Mouse (Mus musculus) gastrocnemius, postnatal 4 days (tissue): Measurements from ENCODE around the gene Zfp597. TPM values are rescaled to one million over a fixed set of nuclear protein-coding genes. Genes with fewer than 3 reads are reported as not detected.
"Not testable (repeated sequence)": the region's sequence is repeated elsewhere in the genome, so short reads cannot be mapped to it uniquely, and the experiment has no call there.

Source experiments
- DNase-seq, 2 experiments: peaks; one replicate each; pipeline ENCODE4 v3.0.0; 2021 to 2022; ENCODE audit warnings: low spot score in 2 of 2, mixed read lengths in 2 of 2
- total RNA-seq, 2 experiments: library from RNA; stranded (reverse); gene quantifications; 2 replicates each; pipeline ENCODE4 v1.2.3; 2021

Gene Zfp597
- total RNA-seq, 2 experiments from 2014 or later, result 10.6 to 11.9 TPM

DNA sequence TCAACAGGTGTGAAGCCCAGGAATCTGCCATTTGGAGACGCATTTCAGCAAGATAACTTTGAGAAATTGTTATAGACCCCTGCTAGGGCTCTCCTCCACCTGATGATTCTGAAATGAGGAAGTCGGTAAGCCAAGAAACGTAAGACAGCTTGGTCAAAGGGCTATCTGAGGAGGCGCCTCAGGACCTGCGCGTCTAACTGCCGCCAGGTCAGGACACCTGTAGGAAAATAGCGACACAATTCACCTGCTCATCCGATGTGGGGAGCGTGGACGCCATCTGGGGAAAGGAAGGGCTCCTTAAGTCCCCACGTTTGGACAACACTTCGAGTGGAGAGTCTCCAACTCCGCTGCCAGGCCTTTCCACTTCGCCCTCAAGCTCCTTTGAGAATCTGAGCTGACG is 12.5 kb downstream of the Zfp597 start:
- DNase-seq, result no peak

DNA sequence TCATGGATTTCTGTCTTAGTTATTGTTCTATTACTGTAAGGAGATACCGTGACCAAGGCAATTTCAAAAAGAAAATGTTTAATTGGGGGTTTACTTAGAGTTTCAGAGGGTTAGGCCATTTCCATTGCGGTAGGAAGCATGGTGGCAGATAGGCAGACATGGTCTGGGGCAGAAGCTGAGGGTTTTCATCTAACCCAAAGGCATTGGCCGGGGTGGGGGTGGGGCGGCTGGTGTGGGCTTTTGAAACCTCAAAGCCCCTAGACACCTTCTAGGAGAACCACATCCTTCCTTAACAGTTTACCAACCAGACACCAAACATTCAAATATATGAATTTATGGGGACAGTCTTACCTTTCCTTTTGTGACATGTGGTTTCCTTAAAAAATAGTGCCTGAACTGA is 25.1 kb downstream of the Zfp597 start:
- no peak for DNase-seq

DNA sequence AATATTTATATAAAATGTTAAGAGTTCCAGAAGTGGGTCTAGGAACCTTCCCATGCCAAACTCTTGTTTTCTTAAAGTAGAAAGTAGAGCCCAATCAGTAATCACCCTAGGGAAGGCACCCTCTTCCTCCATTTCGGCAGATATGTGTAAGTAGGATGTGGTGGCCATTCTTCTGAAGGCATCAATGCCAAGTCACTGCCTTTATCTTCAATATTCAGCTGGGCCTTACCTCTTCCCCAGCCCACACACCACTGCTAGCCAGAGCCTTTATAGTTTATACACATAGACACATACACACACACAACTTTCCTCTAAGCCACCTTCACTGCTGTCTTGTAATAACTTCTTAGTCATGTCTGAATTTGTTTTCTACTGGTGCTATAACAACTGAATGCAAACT is 28.6 kb downstream of the Zfp597 start:
- DNase-seq, result no peak

DNA sequence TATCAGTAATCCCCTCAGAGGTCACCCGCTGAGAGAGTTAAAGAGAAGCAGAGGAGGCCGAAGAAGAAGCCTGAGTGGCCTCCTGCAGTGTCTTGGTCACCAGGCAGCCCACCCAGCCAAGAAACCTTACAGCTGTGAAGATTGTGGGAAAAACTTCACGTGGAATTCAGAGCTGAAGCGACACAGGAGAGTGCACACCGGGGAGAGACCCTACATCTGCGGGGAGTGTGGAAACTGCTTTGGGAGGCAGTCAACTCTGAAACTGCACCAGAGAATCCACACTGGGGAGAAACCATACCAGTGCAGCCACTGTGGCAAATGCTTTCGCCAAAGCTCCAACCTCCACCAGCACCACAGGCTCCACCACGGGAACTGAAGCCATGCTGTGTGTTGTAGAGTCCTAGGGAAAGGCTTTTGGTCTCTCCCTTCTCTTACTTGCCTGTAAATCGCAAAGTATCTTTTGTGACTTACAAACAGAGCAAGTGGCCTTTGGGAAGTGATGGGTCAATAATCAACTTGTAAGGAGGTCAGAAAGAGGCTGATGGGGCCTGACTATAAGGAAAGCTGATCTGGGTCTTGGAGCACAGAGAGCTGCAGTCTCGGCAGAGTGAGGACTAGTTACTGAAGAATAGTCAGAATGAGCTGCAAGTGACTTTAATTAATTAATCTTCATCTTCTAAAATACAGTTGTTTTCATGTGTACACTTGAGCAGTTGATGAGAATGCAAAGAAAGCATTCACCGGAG is 29.8 kb downstream of the Zfp597 start:
- no peak for DNase-seq

DNA sequence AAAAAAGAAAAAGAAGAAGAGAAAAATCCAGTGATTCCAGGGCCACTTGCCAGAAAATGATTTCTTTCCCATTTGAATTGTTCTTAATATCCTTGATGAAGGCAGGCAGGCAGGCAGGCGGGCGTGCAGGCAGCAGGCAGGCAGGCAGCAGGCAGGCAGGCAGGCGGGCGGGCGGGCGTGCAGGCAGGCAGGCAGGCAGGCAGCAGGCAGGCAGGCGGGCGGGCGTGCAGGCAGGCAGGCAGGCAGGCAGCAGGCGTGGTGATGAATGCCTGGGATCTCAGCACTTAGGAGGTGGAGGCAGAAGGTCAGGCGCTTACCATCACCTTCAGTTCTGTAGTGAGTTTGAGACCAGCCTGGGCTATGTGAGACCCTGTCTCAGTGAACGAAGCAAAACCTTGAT is 31.8 kb downstream of the Zfp597 start:
- no peak for DNase-seq

DNA sequence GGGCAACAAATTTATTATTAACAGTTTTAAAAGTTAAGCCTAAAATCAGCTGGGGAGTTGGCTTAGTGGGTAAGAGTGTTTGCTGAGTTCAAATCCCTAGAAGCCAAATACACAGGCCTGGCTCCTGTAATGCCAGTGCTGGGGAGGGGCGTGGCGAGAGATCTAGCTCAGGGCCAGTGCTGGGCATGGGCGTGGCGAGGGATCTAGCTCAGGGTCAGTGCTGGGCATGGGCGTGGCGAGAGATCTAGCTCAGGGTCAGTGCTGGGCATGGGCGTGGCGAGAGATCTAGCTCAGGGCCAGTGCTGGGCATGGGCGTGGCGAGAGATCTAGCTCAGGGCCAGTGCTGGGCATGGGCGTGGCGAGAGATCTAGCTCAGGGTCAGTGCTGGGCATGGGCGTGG is 33.1 kb downstream of the Zfp597 start:
- DNase-seq, result not testable (repeated sequence)

DNA sequence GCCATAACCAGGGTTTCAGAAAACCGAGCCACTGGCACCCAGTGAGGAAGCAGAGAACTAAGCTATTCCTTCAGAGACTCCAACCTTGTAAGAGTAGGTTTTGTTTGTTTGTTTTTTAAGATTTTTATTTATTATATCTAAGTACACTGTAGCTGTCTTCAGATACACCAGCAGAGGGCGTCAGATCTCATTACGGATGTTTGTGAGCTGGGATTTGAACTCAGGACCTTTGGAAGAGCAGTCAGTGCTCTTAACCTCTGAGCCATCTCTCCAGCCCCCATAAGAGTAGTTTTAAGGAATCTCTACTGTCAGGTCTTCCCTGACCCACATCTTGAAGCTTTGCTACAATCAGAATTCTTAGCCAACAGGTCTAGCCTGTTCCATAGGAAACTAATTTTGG is 35.9 kb downstream of the Zfp597 start:
- no peak for DNase-seq

DNA sequence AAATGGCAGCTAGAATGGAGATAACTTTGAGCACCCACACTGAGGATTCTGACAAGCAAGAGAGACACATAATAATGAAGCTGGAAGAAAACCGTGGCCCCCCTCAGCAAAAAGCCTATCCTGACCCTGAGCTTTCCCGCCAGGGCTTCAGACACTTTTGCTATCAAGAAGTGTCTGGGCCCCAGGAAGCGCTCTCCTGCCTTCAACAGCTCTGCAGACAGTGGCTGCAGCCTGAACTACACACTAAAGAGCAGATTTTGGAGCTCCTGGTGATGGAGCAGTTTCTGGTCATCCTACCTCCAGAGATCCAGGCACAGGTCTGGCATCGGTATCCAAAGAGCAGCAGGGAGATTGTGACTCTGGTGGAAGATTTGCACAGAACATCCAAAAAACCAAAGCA is 36.5 kb downstream of the Zfp597 start:
- DNase-seq, result no peak

DNA sequence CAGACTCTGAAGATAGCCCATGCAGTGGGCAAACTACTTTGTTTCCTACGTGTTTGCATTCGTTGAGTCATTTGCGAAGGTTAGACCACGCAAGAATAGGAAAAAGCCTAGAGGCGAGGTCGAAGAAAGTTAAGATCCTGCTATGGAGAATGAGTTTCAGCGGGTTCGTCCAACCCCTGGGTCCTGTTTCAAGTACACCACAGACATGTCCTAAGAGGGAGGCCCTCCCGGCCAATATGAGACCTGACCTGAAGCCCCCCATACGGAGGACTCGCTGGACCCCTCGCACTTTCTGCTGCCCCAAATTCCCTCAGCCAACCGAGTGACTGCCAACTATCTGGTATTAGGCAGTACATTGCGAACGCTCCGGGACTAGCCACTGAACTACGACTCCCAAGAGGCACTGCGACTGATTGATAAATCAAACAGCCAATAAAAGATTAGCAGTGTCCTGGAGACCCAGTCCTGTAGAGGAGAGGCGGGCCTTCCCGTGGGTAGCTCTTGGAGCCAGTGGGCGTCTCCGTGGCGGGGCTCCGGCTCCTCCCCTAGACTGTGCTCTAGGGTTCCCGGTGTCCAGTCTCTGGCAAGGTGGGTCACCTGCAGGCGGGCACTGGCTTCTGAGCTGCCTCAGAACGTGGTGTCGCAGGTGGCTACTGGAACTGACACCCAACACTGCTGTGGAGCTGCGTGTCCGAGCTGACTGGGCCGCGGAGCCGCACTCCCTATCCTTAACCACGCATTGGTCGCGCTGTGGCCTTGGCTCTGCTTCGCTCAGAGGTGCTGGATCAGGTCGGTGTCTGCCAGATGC is 37.4 kb downstream of the Zfp597 start, which contains the start of gene Zfp174:
TSS of gene Zfp174 (plus strand) at position 558 of the 808 bp plus-strand sequence.
- DNase-seq, result peak; percentile 80 to 90

DNA sequence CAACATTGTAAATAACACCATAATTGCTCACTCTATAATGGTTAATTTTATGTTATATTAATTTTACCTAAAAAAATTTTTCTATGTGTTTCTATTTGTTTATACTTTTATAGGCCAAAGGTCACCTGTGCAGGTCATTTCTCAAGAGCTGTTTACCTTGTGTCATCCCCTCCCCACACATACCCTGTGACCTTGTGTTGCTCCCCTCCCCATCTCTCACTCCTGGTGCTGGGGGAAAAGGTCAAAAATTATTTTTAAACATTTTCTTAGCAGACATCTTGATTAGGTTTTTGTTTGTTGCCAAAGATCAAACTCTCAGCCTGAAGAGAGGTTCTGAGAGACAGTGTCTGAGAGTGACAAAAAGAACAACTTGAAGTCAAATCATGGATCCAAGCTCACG is 40.6 kb downstream of the Zfp597 start:
- no peak for DNase-seq

DNA sequence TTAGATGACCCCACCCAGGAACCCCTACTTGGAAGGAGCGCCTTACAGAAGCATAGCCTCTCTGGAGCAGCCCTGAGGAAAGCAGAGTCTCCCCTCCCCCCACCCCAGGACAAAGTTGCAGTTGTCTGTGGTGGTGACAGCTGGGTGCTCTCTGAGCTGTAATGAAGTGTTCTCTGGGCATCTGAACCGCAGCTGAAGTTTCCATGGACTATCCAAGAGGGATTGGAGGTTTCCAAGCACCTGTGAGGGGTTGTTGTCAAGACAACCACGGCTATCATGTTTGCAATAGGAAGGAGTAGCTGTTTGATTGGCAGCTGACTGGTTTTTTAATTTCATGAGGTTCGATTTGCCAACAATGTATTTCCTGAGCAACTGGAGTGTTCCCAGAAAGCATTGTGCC is 41.4 kb downstream of the Zfp597 start:
- DNase-seq, result no peak

DNA sequence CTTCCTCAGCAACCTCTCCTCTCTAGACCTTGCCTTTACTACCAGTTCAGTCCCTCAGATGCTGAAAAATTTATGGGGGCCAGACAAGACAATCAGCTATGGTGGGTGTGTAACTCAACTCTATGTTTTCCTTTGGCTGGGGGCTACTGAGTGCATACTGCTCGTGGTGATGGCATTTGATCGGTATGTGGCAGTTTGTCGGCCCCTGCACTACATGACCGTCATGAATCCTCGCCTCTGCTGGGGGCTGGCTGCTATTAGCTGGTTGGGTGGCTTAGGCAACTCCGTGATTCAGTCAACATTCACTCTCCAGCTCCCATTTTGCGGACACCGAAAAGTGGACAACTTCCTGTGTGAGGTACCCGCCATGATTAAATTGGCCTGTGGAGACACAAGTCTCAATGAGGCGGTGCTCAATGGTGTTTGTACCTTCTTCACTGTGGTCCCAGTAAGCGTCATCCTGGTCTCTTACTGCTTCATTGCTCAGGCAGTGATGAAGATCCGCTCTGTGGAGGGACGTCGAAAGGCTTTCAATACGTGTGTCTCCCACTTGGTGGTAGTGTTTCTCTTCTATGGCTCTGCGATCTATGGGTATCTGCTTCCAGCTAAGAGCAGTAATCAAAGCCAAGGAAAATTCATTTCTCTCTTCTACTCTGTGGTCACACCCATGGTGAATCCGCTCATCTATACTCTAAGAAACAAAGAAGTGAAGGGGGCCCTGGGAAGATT is 45.0 kb downstream of the Zfp597 start:
- no peak for DNase-seq

DNA sequence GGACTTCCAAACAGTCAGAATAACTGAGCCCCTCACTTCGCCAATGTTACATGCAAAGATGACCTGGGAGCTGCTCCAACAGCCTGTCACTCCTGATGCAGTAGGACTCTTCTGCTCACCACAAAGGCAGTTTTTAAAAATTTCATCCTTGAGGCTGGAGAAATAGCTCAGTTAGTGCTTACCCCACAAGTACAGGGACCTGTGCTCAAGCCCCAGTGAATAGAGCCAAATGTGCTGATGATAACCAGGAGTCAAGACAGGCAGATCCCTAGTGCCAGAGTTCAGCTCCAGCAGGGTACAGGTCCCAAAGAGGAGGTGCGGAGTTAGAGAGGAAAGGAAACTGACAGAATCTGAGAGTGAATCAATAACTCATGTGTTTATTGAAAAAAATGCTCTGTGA is 48.9 kb downstream of the Zfp597 start:
- DNase-seq, result no peak

DNA sequence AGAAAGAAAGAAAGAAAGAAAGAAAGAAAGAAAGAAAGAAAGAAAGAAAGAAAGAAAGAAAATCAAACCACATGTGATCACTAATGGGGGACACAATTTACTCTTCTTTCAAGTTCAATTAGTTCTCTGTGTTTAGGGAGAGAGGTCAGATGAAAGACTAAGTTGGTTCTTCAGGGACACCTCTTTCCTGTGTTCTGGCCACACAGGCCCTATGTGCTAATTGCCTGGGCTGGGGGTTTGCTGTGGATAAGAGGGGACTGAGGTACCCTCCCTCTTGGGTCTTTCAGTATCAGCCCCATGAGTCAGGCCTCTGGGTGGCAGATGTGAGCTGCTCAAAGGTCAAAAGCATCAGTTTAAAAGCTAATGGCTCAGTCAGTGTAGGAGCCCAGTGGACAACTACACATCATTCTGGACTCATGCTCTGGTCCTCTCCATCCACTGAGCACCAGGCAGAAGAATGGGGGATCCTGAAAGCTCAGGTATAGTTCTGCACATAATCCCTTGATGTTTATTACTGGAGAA is 53.7 kb downstream of the Zfp597 start, which contains the start of gene Olfr15:
TSS of gene Olfr15 (plus strand) at position 291 of the 522 bp plus-strand sequence.
- no peak for DNase-seq

DNA sequence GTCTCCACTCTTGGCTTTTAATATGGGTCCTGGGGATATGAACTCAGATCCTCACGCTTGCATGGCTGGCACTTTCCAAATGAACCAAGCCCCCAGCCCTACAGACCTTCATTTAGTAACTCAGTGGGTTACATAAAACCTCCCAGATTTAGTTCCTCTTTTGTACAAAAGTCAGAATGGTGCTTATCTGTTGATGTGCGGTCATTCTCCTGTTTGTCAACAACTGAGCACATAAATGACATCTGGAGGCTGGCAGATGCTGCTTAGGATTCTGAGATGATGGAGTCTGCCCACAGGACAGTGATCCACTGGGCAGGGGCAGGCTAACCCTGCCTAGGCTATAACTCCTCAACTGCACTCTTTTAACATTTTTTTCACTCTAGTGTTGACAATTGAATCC is 54.6 kb downstream of the Zfp597 start:
- no peak for DNase-seq

DNA sequence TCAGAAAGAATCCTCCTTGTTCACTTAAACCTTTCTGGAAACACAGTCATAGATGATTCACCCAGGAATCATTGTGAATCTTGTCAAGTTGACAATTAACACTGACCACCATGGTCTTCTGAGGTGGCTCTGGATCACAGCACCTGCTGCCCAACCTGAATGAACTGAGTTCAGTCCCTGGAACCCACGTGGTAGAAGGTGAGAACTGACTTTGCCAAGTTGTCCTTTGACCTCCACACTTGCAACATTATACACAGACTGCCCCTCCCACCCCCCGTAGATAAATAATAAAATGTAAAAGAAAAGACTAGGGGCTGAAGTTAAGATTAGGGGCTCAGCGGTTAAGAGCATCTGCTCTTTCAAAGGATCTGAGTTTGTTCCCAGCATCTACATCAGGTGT is 56.3 kb downstream of the Zfp597 start:
- DNase-seq, result no peak

DNA sequence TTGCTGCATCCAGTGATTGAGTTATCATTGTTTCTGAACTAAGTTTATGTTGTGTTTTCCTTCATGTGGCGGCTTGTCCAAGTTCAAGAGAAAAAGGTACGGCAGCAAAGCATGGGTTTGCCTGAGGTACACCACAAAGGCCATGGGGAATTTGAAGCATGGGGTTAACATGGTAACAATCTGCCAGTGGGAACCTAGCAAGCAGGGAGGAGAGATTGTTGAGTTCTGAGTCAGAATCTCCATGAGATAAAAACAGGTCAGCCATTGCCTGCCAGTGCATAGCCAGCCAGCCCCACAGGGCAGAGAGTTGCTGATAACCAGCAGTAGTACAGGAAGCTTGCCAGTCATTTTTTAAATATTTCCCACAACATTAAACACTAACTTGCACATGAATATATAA is 64.2 kb downstream of the Zfp597 start:
- no peak for DNase-seq

DNA sequence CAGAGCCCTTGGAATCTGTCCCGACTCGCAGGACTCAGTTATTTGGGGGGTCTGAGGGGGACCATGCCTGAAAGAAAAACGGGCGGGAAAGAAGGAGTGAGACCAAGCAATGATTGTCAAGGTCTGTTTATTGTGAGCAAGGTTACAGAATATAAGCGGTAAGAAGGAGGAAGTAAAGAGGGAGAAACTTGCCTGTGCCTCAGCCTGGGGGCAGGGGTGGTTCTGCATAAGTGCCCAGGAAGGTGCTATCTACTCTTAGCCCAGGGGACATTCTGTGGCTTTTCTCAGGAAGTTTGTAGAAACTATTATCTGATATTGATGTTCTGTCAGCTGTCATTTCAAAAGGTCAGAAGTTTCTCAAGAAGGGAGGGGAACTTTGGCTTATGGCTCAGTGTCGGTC is 69.7 kb downstream of the Zfp597 start:
- DNase-seq, result not testable (repeated sequence)
